Mouse (Mus musculus) skeletal muscle tissue, adult 2 months (tissue): Measurements from ENCODE around the gene Creb3l1.
A peak's percentile ranks its signal among the peaks of the same experiment; 100 is the strongest.

Source experiments
- DNase-seq: peaks from one replicate; pipeline ENCODE4 v3.0.0-alpha.2; 2012; ENCODE audit warnings: low read depth, low spot score

Creb3l1 gene

DNA sequence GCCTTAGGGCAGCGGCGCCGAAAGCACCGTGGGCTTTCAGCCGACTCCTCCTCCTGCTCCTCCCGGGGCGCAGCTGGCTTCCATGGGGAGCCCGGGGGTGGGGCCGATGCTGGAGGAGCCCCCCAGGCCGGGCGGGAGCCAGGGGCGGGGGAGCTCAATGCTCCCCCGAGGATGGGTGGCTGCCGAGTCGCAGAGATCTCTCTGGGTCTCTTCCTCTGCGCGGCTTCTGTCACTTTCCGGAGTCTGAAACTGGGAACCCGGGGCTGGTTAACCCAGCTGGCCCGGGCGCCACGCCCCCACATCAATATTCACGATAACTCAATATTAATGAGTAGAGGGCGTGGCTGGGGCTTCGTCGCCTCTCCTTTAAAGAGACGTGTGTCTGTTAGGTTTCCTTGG is at the start of gene Creb3l1:
TSS of gene Creb3l1 (minus strand) at position 229 of the 399 bp plus-strand sequence.
- no peak for DNase-seq

DNA sequence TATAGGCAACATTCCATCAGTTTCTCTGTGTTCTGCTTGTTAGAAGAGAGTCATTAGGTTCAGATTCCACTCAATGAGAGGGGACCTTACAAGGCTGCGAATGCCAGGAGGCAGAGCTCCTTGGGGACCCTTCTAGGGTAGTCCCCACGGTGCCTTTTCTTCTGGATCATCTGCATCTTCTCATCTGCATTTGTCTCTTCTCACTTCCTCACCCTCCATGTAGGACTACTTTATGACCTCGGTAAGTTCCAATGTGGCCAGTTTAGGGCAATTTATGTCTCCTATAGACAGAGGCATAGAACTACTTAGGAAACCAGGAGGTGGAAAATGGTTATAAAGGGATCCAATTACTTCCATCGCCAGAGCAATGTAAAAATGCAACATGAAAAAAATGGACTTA is 46.8 kb upstream of the Creb3l1 start:
- DNase-seq = no peak

- DNase-seq = no peak
These were observed 45.3 kb upstream of the Creb3l1 start for GRCm38 (mm10) chr2:92069630-92070029.

- DNase-seq = no peak
These were observed 43.3 kb upstream of the Creb3l1 start for GRCm38 (mm10) chr2:92067600-92067999.

- DNase-seq = no peak
These were observed 42.6 kb upstream of the Creb3l1 start for GRCm38 (mm10) chr2:92066899-92067298.

DNA sequence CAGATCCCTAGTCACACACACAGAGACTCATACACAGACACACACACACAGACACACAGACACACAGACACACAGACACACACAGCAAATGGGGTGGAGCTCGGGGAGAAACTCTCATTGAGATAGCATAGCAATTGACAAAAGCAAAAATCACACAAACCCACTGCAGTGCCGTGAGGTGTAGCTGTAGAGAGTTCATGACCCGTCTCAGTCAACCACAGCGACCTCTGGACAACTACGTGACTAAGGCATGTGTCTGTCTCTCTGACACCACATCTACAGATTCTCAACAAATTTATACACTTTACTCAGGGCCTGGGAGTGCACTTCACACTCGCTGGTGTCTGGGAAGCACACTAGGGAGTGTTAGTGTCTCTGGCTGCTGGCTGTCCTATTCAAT is 41.6 kb upstream of the Creb3l1 start:
- DNase-seq = no peak

DNA sequence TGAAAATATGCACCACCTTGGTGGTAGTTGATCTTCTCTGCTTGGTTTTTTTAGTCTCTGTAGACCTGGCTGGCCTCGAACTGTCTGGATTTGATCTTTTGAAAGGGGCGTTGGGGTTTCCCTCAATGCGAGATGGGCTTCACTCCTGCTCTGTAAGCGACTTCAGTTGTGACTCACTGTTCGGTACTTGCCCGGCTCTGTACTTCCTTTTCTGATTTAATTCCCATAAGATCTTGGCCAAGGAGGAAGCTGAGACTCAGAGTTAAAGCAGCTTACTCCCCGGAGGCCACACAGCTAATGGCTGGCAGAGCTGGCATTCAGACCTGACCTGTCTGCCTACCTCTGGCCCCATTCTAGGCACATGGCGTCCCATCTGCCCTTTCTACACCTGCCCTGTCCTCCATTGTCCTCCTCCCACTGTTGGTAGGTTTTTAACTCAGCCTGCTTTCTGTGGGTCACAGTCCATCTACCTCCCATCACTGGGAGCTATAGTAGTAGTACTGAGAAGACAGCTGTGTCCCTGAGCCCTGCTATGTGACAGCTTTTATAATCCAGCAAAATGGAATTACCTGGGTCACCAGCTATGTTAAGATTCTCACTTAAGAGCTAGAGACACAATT is 41.1 kb upstream of the Creb3l1 start:
- DNase-seq = no peak

DNA sequence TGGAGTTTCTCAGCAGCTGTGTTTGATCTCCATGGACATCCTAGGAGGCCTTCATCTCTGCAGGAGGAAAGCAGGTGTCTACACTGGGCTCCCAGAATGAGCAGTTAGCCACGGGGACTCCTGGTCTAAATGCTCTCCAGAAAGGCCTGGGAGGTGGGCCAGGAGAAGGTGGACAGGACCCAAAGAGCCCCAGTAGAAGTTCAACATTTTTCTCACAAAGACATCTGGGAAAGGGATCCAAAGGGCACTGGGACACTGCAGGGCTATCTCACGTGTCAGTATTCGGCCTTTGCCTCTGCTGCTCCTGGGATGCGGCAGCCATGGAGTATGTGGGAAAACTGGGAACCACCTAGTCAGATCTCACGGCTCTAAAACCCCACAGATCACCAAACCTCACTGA is 38.8 kb upstream of the Creb3l1 start:
- no peak for DNase-seq

- no peak for DNase-seq
These were observed 37.0 kb upstream of the Creb3l1 start for GRCm38 (mm10) chr2:92061337-92061736.

- peak; percentile 65 for DNase-seq
These were observed 36.0 kb upstream of the Creb3l1 start for GRCm38 (mm10) chr2:92060291-92060690.

- DNase-seq = peak; percentile 76
These were observed 35.3 kb upstream of the Creb3l1 start for GRCm38 (mm10) chr2:92059481-92060220.

DNA sequence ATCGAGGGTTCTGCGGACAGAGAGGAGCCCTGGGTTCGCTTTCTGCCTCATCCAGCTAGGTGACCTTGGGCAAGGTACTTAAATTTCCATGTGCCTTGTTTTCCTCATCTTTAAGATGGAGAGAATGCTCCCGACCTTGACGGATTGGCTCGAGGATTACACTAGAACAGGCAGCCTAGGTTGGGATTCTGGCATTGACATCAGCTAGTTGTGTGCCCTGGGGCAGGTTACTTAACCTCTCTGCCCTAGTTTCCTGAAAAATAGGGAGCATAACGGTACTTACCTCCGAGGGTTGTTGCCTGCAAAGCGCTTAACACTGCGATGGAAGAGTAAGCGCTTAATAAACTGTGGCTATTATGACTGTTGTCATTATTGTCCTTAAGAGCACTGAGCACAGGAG is 34.6 kb upstream of the Creb3l1 start:
- DNase-seq = no peak

DNA sequence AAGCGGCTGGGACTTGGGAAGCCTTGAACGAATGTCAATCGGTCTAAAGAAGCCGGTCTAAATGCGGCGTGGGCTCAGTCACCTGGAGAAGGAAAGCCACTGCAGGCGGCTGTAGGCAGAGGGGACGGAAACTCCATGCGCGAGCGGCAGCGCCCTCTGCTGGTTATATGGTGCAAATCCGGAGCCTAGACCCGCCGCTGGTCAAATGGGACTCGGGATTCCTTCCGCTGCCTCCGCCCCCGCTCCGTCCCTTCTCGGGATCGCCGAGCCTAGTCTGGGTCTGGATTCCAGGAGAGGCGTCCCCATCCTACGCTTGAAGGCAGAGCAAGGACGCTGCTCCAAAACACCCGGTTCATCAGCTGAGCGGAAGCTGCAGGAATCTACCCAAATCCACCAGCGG is 34.2 kb upstream of the Creb3l1 start:
- peak; percentile 89 for DNase-seq

DNA sequence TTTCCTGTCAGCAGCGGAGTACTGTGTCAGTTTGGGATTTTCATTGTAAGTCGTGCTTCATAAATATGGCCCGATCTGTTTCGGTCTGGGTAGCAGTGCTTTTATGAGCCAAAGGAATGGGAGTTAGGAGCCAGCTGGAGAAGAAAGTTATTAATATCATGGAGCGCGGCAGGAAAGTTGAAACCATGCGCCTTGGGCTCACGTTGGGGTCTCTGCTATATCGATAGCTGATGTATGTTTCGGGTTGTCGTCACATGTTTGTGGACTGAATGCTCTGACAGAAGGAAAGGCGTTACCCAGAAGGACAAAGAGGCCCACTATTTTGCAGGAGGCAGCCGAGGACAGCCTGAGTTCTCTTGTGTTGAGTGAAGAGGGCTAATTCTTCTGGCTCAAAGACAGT is 32.5 kb upstream of the Creb3l1 start:
- DNase-seq = peak; percentile 24

GRCm38 (mm10) chr2:92055831-92056236 is 31.5 kb upstream of the Creb3l1 start:
- DNase-seq = no peak

- peak; percentile 95 for DNase-seq
These were observed 31.0 kb upstream of the Creb3l1 start for GRCm38 (mm10) chr2:92055101-92055813.

DNA sequence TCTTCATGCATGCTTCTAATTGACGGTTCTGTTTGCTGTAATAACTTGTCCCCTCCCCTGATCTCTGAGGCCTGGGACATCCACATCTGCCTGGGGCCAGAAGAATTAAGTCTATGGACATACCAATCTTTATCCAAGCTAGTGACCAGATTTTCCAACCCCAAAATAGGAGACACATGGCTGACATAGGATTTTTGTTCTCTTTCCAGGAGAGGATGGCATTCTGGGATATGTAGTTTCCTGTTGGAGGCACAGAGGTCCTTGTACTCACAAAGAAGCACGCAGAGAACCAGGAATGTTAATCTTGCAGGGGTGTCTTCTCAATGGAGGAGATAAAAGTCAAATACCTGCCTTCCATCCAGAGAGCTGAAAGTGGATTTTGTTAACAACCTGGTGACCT is 28.5 kb upstream of the Creb3l1 start:
- DNase-seq = no peak

- peak; percentile 14 for DNase-seq
These were observed 27.9 kb upstream of the Creb3l1 start for GRCm38 (mm10) chr2:92052188-92052587.

- no peak for DNase-seq
These were observed 23.9 kb upstream of the Creb3l1 start for GRCm38 (mm10) chr2:92048034-92048690.

- DNase-seq = no peak
These were observed 23.3 kb upstream of the Creb3l1 start for GRCm38 (mm10) chr2:92047601-92048000.

DNA sequence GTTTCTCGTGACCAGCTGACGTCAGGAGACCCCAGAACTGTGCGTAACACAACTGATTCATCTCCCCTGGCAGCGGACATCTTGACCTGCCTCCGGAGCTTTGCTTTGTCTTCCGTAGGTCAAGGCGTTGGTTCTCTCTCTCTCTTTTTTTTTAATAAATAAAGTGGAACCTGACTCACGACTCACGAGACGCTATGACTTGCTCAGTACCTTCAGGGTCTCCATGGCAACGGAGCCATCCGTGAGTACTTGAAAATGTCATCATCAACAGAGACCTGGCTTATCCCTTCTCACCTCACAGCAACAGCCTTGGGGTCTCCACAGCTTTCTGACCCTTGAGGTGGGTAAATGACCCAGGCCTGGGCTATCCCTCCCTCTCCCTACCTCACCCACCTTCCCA is 19.0 kb upstream of the Creb3l1 start:
- no peak for DNase-seq

DNA sequence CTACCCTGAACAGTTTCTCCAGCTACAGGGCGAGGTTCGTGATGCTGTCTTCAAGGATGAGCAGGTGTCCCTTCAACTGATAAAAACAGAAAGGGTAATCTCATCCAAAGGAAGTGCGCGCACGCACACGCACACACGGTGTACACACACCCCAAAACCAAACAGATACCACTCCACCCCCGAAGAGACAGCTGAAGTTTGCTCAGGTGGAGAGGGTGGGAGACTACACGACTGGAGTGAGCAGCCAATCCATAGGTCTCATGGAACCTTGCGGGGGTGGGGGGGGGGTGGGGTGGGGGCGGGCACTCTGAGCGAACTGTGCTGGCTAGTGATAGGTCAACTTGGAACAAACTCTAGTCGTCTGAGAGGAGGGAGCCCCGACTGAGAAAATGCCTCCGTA is 17.2 kb upstream of the Creb3l1 start:
- DNase-seq = no peak
